ENCODE assay signal across 9 mouse cellular contexts in genomic region chr2:160433252-160433651, GRCm38 (mm10).
DNase-seq lines count a peak whose midpoint lies in the region; ATAC-seq lines count a peak whose summit lies in the region.
"Had no signal": no experiment of that assay in that cellular context is flagged by ENCODE, and none has a peak within 500 bp of the region (broad histone marks: within the 10 kb centered on the region; RNA-seq: fewer than 3 reads in every experiment).

No protein-coding gene starts in this region.

- peak; percentile 58 for DNase-seq in hindbrain, embryonic 14.5 days (ENCODE audit: low spot score)
- peak; percentile 73 for DNase-seq in cerebellum, adult 9-11 months
- DNase-seq in heart, adult 11 months, result peak; percentile 98
- peak; percentile 86 to 89 for DNase-seq in left cerebral cortex, postnatal 36 days (ENCODE audit: low spot score in 2 of 2)
- DNase-seq in ovary, postnatal 14 days (ENCODE audit: low spot score), result peak; percentile 66

- no peaks in the 10 kb centered on the region for H3K4me1 ChIP-seq in hindbrain, embryonic 14.5 days (replicated peaks; ENCODE audit: control insufficient read depth, insufficient read depth, low read length)
- no peaks in the 10 kb centered on the region for H3K4me1 ChIP-seq in hindbrain, embryonic 12.5 days
- H3K4me1 ChIP-seq in kidney, embryonic 14.5 days (ENCODE audit: control insufficient read depth, insufficient read depth, low read length), result peaks cover 11% of the 10 kb centered on the region; the same call in 1 of the 2 replicates
- H3K4me1 ChIP-seq: neural tube, embryonic 12.5 days had no signal

- no peak overlapping the region for H3K9ac ChIP-seq in hindbrain, embryonic 14.5 days
- H3K9ac ChIP-seq in hindbrain, embryonic 12.5 days, result no peak overlapping the region
- no peak overlapping the region for H3K9ac ChIP-seq in kidney, embryonic 14.5 days (ENCODE audit: low read depth, low read length)
- H3K9ac ChIP-seq: neural tube, embryonic 12.5 days had no signal

- no peaks in the 10 kb centered on the region for H3K36me3 ChIP-seq in hindbrain, embryonic 14.5 days (replicated peaks; ENCODE audit: control insufficient read depth, insufficient read depth)
- no peaks in the 10 kb centered on the region for H3K36me3 ChIP-seq in hindbrain, embryonic 12.5 days
- no peaks in the 10 kb centered on the region for H3K36me3 ChIP-seq in kidney, embryonic 14.5 days (ENCODE audit: control insufficient read depth, insufficient read depth, low read length)
- H3K36me3 ChIP-seq: neural tube, embryonic 12.5 days had no signal

- no peak overlapping the region for H3K27ac ChIP-seq in hindbrain, embryonic 14.5 days
- no peak overlapping the region for H3K27ac ChIP-seq in hindbrain, embryonic 12.5 days
- peak overlapping the region; percentile 43; the same call in 1 of the 2 replicates for H3K27ac ChIP-seq in kidney, embryonic 14.5 days (ENCODE audit: low read depth, low read length)
- H3K27ac ChIP-seq: neural tube, embryonic 12.5 days had no signal

- intact Hi-C loops in left cerebral cortex, postnatal 36 days (cut with DNase I), result no loop called here

- no peak overlapping the region for H3K4me3 ChIP-seq in hindbrain, embryonic 14.5 days (replicated peaks; ENCODE audit: low read length)
- H3K4me3 ChIP-seq in hindbrain, embryonic 12.5 days, result no peak overlapping the region
- no peak overlapping the region for H3K4me3 ChIP-seq in kidney, embryonic 14.5 days (ENCODE audit: low read length)
- H3K4me3 ChIP-seq: neural tube, embryonic 12.5 days had no signal

- WGBS in hindbrain, embryonic 14.5 days, result 59% methylated on average over 10 of the region's 10 CpGs
- 69% methylated on average over 10 of the region's 10 CpGs for WGBS in hindbrain, embryonic 12.5 days
- 24% methylated on average over 10 of the region's 10 CpGs for WGBS in kidney, embryonic 14.5 days

- no peaks in the 10 kb centered on the region for H3K27me3 ChIP-seq in hindbrain, embryonic 14.5 days (ENCODE audit: control insufficient read depth, insufficient read depth, low read length)
- no peaks in the 10 kb centered on the region for H3K27me3 ChIP-seq in hindbrain, embryonic 12.5 days
- H3K27me3 ChIP-seq in kidney, embryonic 14.5 days (ENCODE audit: control insufficient read depth, insufficient read depth, low read length), result no peaks in the 10 kb centered on the region
- H3K27me3 ChIP-seq: neural tube, embryonic 12.5 days had no signal

- ATAC-seq in hindbrain, embryonic 14.5 days (ENCODE audit: low FRiP score), result 0 out of 2 replicates have a peak, but pooled peaks have one; percentile 8
- no peak for ATAC-seq in hindbrain, embryonic 12.5 days (ENCODE audit: low FRiP score)
- ATAC-seq in kidney, embryonic 14.5 days (ENCODE audit: low FRiP score, low TSS enrichment), result peak; percentile 92
- no peak for ATAC-seq in monocyte, adult 5-6 weeks (replicated peaks; ENCODE audit: insufficient number of reproducible peaks, low FRiP score, low TSS enrichment, poor library complexity, severe bottlenecking)

- H3K4me2 ChIP-seq in hindbrain, embryonic 14.5 days (replicated peaks), result no peak overlapping the region
- H3K4me2 ChIP-seq in hindbrain, embryonic 12.5 days (replicated peaks), result no peak overlapping the region
- H3K4me2 ChIP-seq in kidney, embryonic 14.5 days (replicated peaks; ENCODE audit: low read depth, low read length), result no peak overlapping the region
- H3K4me2 ChIP-seq: neural tube, embryonic 12.5 days had no signal

- no peaks in the 10 kb centered on the region for H3K9me3 ChIP-seq in hindbrain, embryonic 14.5 days (ENCODE audit: control insufficient read depth, low read length)
- no peaks in the 10 kb centered on the region for H3K9me3 ChIP-seq in hindbrain, embryonic 12.5 days (replicated peaks)
- H3K9me3 ChIP-seq in kidney, embryonic 14.5 days (ENCODE audit: control insufficient read depth, low read length), result no peaks in the 10 kb centered on the region
- H3K9me3 ChIP-seq: neural tube, embryonic 12.5 days had no signal

Comparison
In these comparisons a context has a peak if more than half of its experiments do, and no peak if none do; other contexts are left out.
1. ATAC-seq: peak in hindbrain, embryonic 14.5 days (single experiment) and kidney, embryonic 14.5 days (single experiment); none in hindbrain, embryonic 12.5 days (single experiment) and monocyte, adult 5-6 weeks (single experiment).
2. Peak in every context shown above with its lines, with median percentiles within 50 percentile points of each other: DNase-seq.